Mouse (Mus musculus): ENCODE results near the gene Nme4. TPM values are rescaled to one million over a fixed set of nuclear protein-coding genes. Genes with fewer than 3 reads are reported as not detected.

The Nme4 gene
- total RNA-seq, 1 experiment from 2014 or later: 2.6 TPM

DNA sequence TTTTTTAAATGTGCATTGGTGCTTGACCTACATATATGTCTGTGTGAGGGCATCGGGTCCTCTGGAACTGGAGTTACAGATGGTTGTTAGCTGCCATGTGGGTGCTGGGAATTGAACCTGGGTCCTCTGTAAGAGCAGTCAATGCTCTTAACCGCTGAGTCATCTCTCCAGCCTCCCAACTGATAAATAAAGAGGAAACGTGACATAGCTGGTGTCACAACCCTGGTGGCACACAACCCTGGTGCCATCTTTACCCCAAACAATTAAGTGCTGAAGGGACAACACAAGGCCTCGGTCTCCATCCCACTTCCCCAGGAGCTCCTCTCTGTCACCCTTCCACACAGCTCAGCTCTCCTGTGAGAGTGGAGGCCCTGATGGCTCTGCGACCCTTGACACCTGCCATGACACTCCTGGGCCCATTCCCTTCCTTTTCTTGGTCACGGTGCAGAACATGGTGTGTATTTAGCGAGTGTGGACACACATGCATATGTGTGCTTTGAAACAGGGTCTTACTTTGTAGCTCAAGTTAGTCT is 28.8 kb downstream of the Nme4 start:
- DNase-seq: no peak

DNA sequence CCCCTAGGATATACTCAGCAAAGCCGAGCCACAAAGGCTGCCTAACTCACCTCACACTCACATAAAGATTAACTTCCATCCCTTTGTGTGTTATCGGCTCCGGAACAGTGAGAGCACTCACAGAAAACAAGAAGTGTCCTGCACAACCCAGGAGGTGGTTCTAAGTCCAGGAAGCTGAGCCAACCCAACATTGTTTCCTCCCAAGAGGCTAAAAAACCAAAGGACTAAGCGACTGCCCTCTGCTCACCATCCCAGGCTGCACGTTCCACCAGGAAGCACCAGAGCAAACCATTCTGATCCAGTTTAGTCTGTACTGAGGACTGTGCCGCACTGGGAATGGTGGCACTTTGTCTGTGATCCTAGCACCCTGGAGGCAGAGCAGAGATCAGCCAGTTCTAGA is 30.5 kb downstream of the Nme4 start:
- DNase-seq: no peak

DNA sequence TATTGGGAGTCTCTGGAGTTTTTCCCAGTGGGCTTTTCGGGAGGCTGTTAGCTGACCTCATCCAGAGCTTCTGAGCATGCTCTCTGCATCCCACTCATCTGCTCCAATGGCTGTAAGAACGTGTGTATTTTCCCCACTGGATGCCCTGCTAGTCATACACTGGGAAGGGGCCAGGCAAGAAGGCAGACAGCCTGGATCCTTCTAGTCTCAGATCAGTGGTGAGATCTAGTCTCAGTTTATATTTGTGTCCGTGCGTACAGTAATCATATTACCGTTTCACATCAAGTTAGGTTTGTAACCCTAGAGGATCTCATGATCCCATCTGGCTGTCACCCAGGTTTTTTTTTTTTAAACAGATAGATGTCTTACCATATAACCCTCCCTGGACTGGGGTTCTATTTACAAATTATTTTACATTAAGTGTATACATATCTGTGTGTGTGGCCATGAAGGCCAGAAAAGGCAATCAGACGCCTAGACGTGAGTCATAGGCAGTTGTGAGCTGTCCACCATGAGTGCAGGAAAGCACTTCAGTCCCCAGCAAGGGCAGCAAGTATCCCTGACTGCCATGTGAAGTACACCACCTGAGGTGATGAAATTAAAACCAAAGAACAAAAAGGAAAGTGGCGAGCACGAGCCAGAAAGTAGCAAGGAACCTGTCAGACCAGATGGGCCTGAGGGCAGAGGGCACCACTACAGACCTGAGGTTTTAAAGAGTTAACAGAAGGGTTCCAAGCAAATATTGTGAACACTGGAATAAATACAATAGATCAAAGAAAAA is 37.4 kb downstream of the Nme4 start:
- no peak for DNase-seq

DNA sequence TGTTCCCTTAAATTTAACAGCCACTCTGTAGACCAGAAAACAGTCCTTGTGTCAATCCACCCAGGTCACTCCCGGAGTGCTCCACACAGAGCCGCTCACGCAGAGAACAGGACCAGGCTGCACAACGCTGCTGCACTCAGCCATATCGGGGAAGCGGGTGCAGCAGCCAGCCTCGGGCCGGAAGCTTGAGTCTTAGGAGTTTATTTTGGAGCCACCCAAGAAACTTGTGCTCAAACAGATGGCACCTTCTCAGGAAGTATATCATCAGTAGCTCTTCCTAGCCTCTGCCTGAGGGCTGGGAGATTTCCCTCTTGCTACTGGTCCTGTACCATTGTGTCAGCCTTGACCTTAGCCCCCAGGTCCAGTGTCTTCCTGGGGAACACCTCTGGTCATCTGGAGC is 38.1 kb downstream of the Nme4 start:
- no peak for DNase-seq

DNA sequence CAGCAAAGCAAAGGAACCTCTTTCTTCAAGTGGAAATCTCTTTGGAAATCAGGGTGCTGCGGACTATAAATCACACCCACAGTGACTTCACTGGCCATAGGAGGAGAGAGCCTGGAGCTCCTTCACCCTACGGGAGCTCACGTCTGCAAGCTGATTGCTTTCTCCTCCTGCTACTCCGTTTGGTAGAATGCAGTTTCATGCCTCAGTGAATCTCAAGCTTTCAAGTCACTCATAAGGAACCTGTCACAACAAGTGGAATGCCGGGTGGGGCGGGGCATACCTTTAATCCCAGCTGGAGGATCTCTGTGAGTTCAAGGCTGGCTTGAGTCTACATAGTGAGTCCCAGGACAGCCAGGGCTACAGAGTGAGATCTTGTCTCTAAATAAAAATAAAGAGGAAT is 40.2 kb downstream of the Nme4 start:
- no peak for DNase-seq

DNA sequence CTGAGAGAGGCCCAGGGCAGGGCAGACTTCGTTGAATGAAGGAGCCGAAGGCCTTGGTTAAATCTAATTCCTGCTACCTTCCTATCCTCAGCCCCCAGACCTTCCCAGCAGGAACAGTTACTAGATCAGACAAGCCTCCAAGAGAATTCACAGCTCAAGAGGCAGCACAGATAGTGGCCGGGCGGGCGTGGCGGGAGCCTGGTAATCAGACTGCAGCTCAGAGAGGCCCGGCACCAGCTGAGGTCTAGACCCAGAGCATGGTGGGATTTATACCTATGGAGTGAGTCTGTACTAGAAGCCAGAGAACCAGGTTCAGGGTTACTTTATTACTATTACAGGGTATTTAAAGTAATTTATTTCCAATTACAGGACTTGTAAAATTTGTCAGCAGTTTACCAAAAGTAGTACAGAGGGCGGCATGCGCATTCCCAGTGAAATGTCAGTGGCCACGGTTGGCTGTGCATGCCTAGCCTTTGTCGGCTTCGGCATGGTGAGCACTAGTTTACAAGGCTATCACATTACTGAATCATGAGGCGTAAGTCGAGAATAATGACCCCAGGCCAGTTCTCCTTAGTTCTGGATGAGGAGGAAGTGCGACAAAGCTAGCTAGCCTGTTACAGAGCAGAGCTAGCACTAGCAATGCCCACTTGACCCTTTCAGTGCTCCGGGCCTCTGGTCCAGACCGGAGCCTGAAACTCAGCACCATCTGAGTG is 41.1 kb downstream of the Nme4 start:
- no peak for DNase-seq

DNA sequence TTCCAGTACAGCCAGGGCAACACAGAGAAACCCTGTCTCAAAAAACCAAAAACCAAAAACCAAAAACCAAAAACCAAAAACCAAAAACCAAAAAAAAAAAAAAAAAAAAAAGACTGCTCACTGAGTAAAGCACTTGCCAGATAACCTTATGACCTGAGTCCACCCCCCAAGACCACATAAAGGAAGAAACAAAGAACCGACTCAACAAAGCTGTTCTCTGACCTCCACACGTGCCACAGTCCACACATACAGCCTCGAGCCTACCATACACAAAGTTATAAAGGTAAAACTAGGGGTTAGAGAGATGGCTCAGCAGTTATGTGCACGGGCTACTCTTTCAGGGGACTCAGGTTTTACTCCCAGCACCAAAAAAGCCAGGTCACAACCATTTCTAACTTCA is 42.7 kb downstream of the Nme4 start:
- no peak for DNase-seq

DNA sequence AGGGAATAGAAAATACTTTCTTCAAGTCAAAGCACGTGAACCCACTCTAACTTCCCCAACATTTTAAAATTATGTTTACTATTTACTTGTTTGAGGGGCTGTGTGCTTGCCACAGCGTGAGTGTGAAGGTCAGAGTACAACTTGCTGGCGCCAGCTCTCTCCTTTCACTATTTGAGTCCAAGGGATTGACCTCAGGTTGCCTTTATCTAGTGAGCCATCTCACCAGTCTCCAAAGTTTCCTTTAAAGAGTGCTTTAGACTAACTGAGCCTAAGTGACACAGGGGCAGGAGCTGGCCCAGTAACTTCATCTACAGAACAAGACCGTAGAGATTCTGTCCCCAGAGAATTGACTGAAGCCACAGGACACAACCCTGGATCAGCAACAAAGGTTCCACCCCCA is 43.3 kb downstream of the Nme4 start:
- no peak for DNase-seq

DNA sequence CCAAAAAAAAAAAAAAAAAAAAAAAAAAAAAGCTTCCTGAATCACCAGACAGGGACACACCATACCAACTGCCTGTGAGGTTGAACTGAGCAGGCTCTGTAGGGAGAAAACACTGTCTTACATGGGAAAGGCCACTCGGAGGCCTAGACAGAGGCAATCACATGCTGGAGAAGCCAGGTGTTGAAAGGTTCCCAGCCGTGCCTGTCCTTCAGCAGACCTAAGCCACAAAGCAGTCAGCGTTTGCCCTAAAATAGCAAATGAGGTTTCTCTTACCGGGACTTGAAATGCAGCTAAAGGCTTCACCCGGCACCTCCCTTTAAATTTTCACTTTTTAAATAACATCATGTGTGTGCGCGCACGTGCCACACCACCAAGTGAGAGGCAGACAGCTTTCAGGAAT is 47.3 kb downstream of the Nme4 start:
- DNase-seq: no peak

DNA sequence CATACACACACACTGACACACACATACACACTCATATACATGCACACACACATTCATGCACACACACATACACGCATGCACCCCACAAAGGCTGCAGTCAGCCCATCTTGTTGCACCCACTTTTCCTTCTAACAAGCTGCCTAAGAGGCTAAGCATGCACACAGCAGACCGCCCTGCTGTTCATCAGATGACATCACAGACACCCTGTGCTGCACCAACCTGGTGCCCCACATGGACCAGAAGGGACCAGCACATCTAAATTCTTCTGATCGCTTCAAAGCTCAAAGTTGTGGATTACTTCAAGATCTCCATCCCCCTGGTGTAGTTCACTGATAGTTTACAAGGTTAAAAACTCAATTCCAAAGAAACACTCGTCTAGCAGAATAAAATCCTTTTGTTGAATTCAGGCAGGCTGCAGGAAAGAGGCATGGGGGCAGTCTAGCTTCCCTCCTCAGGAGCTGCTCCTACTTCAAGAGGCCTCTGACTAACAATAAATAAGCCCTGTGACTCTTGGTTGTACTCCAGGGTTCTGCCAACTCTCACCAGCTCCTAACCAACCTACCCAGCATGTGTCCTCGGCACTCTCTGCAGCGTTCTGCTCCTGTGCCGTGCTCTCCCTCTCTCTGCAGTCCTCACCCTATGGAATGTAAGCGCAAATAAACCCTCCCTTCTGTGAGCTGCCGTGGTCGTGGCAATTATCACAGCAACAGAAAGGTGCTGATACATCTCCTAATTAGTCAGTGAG is 49.0 kb downstream of the Nme4 start:
- DNase-seq: no peak

DNA sequence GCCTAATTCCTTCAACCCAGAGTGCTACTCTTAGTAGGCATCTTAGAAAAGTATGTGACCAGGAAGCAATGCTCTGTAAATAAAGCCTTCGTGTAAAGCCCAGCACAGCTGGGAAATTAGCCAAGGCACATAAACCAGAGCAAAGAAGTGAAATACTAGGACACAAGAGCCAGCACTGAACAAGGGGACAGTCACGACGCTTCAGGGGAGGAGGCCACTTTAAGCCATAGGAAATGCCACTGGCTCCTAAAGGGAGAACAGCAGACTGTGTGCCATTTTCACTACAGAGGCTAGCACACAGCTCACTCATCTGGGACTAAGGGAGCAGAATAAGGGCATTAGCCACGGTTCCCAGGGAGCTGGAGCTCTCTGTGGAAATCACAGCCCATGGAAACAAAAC is 50.1 kb downstream of the Nme4 start:
- no peak for DNase-seq

DNA sequence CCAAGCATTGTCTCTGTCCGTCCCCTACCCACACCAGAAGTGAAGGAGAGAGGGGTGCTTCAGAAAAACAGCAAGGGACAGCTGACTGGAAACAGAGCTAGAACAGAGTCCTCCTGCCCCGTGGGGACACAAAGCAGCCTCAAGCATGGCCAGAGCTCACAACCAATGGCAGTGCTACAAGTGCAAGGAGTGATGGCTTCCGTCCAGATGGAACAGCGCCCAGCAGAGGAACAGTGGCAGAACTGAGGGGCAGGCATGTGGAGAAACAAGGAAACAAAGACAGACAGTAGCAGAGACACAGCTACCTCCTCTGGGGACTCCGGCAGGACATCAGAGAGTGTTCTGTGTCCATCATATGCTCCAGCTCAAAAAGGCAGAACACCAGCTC is 52.2 kb downstream of the Nme4 start:
- peak; percentile 83 for DNase-seq

DNA sequence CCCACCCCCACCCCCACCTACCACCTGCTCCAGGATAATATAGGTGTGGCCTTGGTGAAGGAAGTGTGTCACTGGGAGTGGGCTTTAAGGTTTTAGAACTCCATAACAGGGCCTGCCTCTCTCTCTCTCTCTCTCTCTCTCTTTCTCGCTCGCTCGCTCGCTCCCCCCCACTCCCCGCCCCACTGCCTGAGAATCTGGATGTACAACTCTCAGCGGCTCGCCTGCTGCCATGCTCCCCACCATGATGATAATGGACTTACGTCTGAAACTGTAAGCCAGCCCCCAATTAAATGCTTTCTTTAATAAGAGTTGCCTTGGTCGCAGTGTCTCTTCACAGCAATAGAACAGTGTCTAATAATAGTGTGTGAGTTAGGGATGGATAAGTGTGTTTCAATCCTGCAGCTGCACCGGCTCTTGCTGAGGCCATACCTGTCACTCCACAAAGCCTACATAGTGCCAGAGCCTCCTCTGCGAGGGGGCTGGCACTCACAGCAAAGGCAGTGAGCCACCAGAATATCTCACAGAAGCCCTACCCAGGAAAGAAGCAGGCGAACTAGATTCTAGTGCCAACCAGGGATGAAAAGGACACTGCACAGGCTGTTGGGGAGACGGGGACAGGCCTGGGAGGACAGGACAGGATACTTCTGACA is 52.7 kb downstream of the Nme4 start:
- DNase-seq: no peak

Other genes starting within 250 kb of the Nme4 start
- 23.1 and 23.2 TPM in 2 replicates for gene Wdr90, start 234.1 kb downstream of the Nme4 start, total RNA-seq (2021)
- gene Mcrip2, start 226.8 kb downstream of the Nme4 start, total RNA-seq (2021): 336 and 337 TPM in 2 replicates
- 72.1 and 88.0 TPM in 2 replicates for gene Mettl26, start 220.5 kb downstream of the Nme4 start, total RNA-seq (2021)
- gene Wfikkn1, start 214.7 kb downstream of the Nme4 start, total RNA-seq (2021): 1.2 and 1.5 TPM in 2 replicates
- 19.8 and 20.9 TPM in 2 replicates for gene Rab40c, start 175.9 kb downstream of the Nme4 start, total RNA-seq (2021)
- gene Pigq, start 150.7 kb downstream of the Nme4 start, total RNA-seq (2021): 112 and 122 TPM in 2 replicates
- gene Nhlrc4, start 150.6 kb downstream of the Nme4 start, total RNA-seq (2021): 0.15 TPM in 1 of 2 replicates, not detected in the other
- gene A930017K11Rik, start 143.0 kb downstream of the Nme4 start, total RNA-seq (2021): not detected in 2 replicates
- 18.8 and 23.8 TPM in 2 replicates for gene Capn15, start 109.8 kb downstream of the Nme4 start, total RNA-seq (2021)
- 18.6 and 19.0 TPM in 2 replicates for gene Rab11fip3, start 26.0 kb downstream of the Nme4 start, total RNA-seq (2021)
- 34.2 and 42.3 TPM in 2 replicates for gene Decr2, start 5.3 kb downstream of the Nme4 start, total RNA-seq (2021)
- gene Tmem8, start 17.7 kb upstream of the Nme4 start, total RNA-seq (2021): 5.0 and 5.8 TPM in 2 replicates
- gene Mrpl28, start 27.9 kb upstream of the Nme4 start, total RNA-seq (2021): 77.5 and 87.3 TPM in 2 replicates
- 32.8 and 43.1 TPM in 2 replicates for gene Axin1, start 43.1 kb upstream of the Nme4 start, total RNA-seq (2021)
- 1.4 and 1.5 TPM in 2 replicates for gene Pdia2, start 103.5 kb upstream of the Nme4 start, total RNA-seq (2021)
- 17.9 and 20.4 TPM in 2 replicates for gene Rgs11, start 107.3 kb upstream of the Nme4 start, total RNA-seq (2021)
- gene Arhgdig, start 112.2 kb upstream of the Nme4 start, total RNA-seq (2021): 8.5 and 9.2 TPM in 2 replicates
- 97.7 and 98.1 TPM in 2 replicates for gene Fam234a, start 148.6 kb upstream of the Nme4 start, total RNA-seq (2021)
- 56.1 and 59.3 TPM in 2 replicates for gene Luc7l, start 157.3 kb upstream of the Nme4 start, total RNA-seq (2021)

Data from adrenal gland, postnatal 14 days (tissue).